Mouse (Mus musculus) regulatory T cell (primary cell): ENCODE measurements around the gene Sgms1.
"Not testable (repeated sequence)": the region's sequence is repeated elsewhere in the genome, so short reads cannot be mapped to it uniquely, and the experiment has no call there.

Source experiments
- in situ Hi-C: fragments of 300-600 bp; cut with MboI, MseI; formaldehyde crosslinking; loops from one replicate; pipeline ENCODE4 v1.15.1; 2025; ENCODE audit warnings: high pct_unique_total_duplicates

The Sgms1 gene

DNA sequence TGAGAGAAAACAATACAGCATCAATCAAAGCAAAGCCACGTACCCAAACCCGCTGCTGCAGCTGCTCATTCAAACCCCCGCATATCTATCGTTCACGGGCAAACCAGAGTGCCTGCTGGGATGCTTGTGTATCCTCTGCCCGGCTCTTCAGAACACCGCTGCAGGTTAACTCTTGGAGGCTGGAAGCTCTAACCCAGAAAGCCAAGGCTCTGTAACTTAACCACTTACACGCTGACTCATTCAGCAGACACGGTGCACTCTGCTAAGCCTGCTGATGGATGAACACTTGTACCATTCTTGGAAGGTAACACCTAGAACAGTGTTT is 286.6 kb downstream of the Sgms1 start:
- in situ Hi-C loops: no loop called here

DNA sequence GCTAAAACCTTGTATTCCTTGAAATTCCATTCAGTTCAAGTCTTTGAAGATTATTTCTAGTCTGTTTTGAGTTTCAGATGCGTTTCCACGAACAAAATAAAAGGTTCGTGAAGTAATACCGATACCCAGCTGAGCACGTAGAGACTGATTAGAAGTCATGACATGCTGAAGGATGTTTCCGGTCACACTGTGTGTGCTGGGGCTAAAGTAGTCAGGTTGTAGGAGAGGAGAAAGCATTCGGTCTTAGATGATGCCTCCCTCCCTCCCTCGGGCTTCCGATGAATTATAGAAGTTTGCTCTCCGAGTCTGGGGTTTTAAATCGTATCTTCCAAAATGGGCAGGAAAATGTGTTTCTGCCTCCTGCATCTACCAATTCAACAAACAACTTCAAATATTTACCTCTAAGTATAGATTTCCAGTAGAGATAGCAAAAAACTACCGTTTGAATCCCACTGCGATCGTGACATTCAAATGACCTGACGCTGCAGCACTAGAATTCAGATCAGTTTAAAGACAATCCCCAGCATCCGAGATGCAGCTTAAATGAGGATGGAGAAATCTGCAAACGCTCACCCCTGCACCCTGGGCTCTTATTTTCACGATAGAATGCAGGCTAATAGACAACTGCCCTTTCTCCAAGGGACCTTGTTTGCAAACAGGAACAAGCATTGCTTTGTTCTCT is 287.1 kb downstream of the Sgms1 start:
- in situ Hi-C loops: no loop called here

DNA sequence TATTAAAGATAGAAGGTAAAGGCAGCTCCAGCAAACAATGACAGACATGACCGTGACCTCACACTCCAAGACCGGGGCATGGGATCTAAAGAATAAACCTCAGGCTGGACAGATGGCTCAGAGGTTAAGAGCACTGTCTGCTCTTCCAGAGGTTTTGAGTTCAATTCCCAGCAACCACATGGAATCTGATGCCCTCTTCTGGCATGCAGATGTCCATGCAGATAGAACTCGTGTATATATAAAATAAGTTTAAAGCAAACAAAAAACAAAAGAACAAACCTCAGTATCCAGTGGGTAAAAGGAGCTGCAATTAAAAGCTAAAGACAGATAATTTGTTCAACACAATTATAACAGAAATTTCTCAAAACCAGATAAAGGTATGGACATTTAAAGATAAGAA is 290.9 kb downstream of the Sgms1 start:
- in situ Hi-C loops: no loop called here

- in situ Hi-C loops: no loop called here
Observed at GRCm38 (mm10) chr19:32092358-32092757, 297.2 kb downstream of the Sgms1 start.

GRCm38 (mm10) chr19:32090804-32091203 is 298.7 kb downstream of the Sgms1 start:
- in situ Hi-C loops: no loop called here

- in situ Hi-C loops: no loop called here
Observed at GRCm38 (mm10) chr19:32088570-32088969, 300.9 kb downstream of the Sgms1 start.

DNA sequence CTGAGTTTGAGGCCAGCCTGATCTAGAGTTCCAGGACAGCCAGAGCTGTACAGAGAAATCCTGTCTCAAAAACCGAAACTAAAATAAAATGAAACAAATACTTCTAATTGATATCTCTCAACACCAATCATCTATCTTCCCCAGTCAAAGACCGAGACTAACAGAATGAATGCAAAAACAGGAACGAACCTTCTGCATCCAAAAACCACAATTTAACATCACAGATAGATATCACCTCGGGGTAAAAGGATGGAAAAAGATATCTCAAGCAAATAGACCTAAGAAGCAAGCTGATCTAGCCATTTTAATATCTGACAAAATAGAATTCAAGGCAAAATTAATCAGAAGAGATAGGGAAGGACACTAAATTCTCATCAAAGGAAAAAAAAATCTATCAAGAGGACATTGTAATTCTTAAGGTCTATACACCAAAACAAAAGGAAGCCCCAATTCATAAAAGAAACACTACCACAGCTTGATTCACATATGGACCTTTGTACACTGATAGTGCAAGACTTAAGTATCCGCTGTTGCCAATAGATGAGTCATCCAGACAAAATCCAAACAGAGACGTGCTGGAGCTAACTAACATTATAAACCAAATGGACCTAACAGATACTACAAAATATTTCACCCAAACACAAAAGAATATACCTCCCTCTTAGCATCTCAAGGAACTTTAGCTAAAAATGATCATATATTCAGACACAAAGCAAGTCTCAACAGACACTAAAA is 301.6 kb downstream of the Sgms1 start:
- in situ Hi-C loops: no loop called here

- in situ Hi-C loops: not testable (repeated sequence)
Observed at GRCm38 (mm10) chr19:32084813-32085212, 304.7 kb downstream of the Sgms1 start.
